Mouse (Mus musculus): Measurements from ENCODE around the gene Lpin2.

The Lpin2 gene

DNA sequence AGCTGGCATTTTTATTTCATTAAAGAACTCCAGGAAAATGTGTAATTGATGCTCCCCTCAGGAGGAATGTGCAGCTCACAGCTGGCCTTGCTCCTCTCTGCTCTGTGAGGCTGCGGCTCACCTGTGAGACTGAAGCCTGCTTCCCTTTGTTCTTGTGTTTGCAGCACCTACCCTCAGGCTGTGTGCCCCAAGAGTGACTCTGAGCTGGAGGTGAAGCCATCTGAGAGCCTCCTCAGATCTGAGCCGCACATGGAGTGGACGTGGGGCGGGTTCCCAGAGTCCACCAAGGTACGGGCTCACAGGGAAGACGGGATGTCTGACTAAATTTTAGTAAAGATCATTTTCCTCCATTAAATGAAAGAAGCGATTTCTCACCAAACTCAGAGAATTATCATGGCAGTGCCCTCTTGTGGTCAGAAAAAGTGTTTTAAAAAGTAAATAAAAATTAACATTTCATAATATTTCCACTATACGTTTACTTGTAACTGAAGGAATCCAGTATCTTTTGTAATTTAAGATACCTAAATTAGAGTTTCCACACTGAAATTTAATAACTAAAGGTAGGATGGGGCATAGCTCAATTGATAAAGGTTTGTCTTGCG is 47.8 kb downstream of the Lpin2 start:
- no peak for DNase-seq (ENCODE audit: low read depth, low spot score)

DNA sequence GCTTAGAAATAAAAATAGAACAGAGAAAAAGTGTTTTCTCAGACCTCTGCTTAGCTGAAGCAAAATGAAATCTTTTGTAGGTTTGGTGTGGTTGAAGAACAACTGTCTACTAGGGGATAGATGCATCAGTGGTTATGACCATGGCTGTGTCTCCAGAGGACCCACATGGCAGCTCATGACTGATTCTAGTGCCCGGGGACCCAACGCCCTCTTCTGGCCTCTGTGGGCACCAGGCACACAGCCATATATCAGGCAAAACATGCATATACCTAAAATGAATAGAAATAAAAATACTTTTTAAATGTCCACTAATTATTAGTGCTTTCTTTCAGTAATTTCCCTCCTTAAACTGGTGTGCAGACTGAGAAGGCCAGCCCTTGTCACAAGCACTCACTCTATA is 49.6 kb downstream of the Lpin2 start:
- DNase-seq (ENCODE audit: low read depth, low spot score) = no peak

DNA sequence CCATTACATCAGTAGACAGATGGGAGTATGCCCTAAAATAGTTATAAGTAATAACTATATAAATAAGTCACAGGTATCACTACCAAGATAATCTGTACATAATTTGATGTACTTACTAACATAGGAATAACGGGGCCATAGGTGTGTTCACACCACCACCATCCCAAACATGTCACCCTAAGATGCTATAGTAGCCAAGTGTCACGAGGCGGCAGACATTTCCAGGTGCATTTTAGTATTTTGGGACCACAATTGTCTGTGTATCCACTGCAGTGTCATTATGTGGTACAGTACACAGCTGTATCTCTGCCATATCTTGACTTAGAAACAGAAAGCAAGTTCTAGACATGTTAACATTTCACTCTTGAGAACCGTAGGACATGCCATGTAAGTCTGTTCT is 50.9 kb downstream of the Lpin2 start:
- DNase-seq (ENCODE audit: low read depth, low spot score) = no peak

DNA sequence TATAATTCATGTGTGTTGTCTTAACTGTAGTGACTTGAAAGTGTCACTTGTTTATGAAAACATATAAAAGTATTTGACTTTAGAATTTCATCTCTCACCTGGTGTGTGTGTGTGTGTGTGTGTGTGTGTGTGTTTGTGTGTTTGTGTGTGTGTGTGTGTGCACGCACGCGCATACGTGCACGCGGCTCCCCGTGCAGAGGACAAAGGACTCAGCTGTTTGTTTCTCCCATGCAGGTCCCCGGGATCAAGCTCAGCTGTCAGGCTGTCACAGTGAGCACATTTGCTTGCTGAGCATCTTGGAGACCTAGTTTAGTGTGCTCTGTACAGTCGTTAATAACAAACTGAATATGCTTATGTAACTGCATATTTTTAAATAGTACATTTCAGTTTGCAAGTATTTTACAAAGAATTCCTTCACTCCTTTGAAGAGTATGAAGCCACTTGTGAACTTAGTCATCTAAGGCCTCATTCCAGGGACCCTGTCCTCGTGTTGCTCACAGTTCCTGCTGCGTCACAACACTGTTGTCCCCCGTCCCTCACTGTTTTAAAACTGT is 51.8 kb downstream of the Lpin2 start:
- DNase-seq (ENCODE audit: low read depth, low spot score) = no peak

DNA sequence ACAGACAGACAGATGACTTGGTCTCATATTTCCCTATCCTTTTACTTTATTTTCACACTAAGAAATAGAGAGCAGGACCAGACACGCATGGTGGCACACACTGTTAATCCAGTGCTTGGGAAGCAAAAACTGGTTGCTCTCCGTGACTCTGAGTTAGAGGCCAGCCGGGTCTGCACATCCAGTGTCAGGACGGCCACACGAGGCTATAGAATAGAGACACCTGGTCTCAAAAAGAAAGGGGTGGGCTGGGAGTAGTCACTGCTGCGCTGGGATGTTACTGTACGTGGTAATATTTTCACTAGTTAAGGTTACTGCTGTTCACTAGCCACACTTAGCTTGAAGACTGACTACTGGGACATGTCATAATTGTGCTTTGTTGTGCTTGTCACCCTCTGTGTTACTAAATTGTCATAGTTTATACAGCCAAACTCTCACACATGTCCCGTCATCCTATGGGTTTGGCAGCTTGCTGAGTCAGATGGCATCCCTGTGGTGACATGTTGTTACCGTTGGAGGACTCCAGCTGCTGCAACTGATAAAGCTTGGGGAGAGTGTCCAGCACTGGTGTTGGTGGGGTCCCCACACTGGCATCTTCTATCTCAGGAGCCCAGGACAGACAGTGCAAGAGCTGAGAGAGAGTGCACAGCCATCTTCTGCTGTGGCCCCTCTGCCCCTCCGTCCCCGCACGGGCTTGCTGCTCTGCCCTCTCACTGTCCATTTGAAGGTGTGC is 53.0 kb downstream of the Lpin2 start:
- no peak for DNase-seq (ENCODE audit: low read depth, low spot score)

DNA sequence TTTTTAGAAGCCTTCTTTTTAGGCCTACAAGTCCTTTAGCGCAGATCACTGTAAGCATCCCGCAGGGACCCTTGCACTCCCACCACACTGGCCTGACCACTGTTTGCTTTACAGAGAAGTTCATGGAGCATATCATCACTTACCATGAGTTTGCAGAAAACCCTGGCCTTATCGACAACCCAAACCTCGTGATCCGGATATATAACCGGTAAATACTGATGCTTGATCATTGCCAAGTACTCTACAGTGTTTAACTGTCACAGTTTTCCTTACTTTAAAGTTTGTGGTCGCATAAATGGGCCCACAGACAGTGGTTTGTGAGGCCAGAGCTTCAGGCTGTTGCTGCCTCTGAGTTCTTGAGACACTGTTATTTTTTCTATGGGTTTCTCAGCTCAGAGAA is 56.1 kb downstream of the Lpin2 start:
- no peak for DNase-seq (ENCODE audit: low read depth, low spot score)

GRCm38 (mm10) chr17:71240811-71241210 is 58.5 kb downstream of the Lpin2 start:
- DNase-seq (ENCODE audit: low read depth, low spot score) = no peak

DNA sequence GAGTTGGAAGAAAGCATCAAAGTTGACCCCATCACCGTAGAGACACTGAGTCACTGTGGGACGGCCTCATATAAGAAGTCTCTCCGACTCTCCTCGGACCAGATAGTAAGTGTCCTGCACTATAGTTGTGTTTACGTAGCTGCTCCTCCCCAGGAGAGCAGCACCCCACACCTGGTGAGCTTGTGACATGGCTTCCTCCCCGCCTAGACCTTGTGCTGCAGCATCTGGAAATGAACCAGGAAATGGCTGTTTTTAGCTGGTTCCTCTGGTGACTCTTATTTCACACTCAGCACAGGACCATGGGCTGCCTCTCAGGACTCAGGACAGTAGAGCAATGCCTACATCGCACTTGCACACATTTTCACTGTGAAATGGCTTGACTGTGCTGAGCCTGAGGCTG is 60.3 kb downstream of the Lpin2 start:
- DNase-seq (ENCODE audit: low read depth, low spot score) = no peak

- DNase-seq (ENCODE audit: low read depth, low spot score) = no peak
Measured at GRCm38 (mm10) chr17:71245133-71245532, 62.8 kb downstream of the Lpin2 start.

GRCm38 (mm10) chr17:71246022-71246421 is 63.7 kb downstream of the Lpin2 start:
- DNase-seq (ENCODE audit: low read depth, low spot score) = no peak

GRCm38 (mm10) chr17:71248963-71249362 is 66.6 kb downstream of the Lpin2 start:
- no peak for DNase-seq (ENCODE audit: low read depth, low spot score)

- DNase-seq (ENCODE audit: low read depth, low spot score) = no peak
Measured at GRCm38 (mm10) chr17:71250046-71250445, 67.7 kb downstream of the Lpin2 start.

- peak; percentile 11 for DNase-seq (ENCODE audit: low read depth, low spot score)
Measured at GRCm38 (mm10) chr17:71250819-71251600, 68.7 kb downstream of the Lpin2 start.

- peak; percentile 9 for DNase-seq (ENCODE audit: low read depth, low spot score)
Measured at GRCm38 (mm10) chr17:71251601-71252001, 69.2 kb downstream of the Lpin2 start.

- DNase-seq (ENCODE audit: low read depth, low spot score) = no peak
Measured at GRCm38 (mm10) chr17:71252101-71252500, 69.7 kb downstream of the Lpin2 start.

DNA sequence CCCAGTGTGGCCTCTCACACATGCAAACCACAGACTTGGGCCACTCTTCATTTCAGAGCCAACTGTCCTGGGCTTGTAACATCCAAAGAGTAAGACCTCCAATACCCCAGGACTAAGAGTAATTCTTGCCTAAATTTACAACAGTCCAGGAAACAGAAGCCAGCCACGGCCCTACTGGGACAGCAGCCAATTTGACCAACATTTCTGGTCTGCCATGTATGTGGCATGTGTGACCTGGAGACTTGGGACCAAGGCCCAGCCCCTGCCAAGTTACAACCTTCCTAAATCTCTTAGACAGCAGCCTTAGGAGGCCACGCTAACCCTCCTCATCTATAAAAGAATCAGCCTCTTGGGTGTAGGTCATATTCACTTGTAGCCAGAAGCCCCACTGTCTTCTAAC is 71.0 kb downstream of the Lpin2 start:
- no peak for DNase-seq (ENCODE audit: low read depth, low spot score)

GRCm38 (mm10) chr17:71254106-71254505 is 71.7 kb downstream of the Lpin2 start:
- DNase-seq (ENCODE audit: low read depth, low spot score) = no peak

GRCm38 (mm10) chr17:71254736-71255135 is 72.4 kb downstream of the Lpin2 start:
- peak; percentile 68 for DNase-seq (ENCODE audit: low read depth, low spot score)

- peak; percentile 51 for DNase-seq (ENCODE audit: low read depth, low spot score)
Measured at GRCm38 (mm10) chr17:71256068-71256615, 73.8 kb downstream of the Lpin2 start.

DNA sequence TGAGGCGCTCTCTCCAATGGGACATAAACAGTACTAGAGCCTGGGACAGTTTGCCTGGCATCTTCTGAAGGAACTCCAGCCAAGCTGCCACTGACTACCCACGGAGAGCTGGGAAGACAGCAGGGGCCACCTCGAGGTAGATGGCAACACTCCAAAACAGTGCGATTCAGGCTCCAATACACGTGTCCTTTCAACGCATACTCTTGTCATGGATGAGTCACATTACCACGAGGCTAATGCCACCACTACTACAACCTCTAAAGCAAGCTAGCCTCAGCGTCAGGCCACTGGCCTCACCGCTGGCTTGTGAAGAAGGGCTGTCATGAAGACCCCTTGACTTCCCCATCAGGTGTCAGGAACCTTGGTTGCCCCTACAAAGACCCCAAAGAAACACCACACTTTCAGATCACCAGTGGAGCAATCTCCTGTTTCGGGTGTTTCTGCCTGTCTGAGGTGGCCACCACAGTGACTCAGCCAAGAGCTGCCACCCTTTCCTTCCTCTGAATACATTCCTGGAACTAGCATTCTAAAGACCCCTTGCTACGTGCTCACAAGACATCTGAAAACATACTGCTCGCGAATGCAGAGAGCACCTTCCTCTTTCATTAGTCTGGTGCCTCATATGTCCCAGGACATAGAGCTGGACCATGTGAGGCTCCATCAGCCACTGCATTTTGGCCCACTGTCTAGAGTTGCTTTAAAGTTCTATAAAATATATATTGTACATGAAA is 74.6 kb downstream of the Lpin2 start:
- no peak for DNase-seq (ENCODE audit: low read depth, low spot score)

DNA sequence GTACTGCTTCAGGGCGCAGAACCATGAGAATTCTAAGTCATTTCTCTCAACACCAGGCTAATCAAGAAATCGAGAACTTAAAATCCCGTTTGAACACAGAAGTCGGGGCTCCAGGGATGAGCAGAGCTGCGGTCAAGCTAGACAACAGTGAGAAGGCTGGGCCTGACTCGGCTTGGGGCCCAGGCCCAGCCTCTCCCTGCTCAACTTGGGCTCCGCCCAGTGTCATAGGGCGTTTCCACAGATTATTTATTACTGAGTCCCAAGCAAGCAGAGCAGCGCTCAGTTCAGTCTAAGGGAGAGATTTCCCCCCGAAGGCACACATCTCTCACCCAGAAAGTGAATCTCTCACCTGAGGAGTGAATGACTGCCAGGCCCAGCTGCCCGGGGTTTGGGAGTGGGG is 77.4 kb downstream of the Lpin2 start:
- peak; percentile 14 for DNase-seq (ENCODE audit: low read depth, low spot score)

Data from R1 (cell line).